Mouse (Mus musculus) megakaryocyte-erythroid progenitor cell, adult 5-6 weeks (primary cell): ENCODE measurements around the gene 2200002D01Rik. TPM values are rescaled to one million over a fixed set of nuclear protein-coding genes. Genes with fewer than 3 reads are reported as not detected.

ENCODE experiments used
- ATAC-seq: replicated peaks from 2 replicates; pipeline ENCODE4 v1.8.0; 2016; ENCODE audit warnings: mild to moderate bottlenecking, inconsistent platforms; ENCODE audit not compliant: severe bottlenecking, poor library complexity, low FRiP score, low TSS enrichment
- total RNA-seq, 2 experiments: library from RNA; stranded (forward) in 1 of 2; stranded (reverse) in 1 of 2; fragments of 200-1000, 215-1000 nt in 1 of 2; fragments of >200 nt in 1 of 2; fragmentation: Nextera tagmentation in 1 of 2; gene quantifications; 2 replicates each; pipeline ENCODE4 v1.2.3; 2014 to 2017

The 2200002D01Rik gene
- total RNA-seq, 2 experiments from 2014 or later: 0.98 TPM; not detected in 1

DNA sequence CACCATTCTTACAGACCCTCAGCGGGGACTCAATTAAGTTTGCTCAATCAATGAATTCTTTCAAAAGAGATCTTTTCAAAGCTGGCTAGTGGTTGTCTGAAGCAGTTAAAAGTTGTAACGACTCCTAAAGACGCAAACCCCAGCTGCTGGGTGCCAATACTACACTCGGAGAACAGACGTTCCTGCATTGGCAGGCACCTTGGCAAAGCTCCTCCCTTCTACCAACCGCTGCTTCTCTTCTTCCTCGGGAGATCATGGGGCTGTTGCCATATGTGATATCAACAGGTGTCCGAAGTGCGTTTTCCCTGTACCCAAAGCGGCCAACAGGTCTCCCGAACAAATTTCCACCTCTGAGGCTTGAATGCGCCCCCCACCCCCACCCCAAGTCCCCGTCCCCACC, 32.5 kb upstream of the 2200002D01Rik start:
- peak; percentile 67 for ATAC-seq

DNA sequence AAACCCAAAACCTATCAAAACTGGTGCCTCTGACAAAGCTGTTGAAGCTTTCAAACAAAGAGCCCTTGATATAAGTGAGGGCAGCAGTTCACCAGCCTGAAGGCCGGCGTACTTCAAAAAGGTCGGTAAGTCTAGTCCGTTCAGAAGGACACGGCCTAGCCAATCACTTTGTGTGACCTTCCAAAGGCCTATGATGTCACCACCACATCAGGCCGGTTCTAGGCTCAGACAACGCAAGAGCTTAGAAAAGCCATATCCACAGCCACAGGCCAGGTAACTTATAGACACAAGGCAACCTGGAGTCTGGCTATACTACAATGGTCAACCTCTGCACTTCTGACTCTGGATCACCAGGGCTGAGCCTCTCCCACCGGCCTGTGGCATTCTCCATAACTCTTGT, 31.7 kb upstream of the 2200002D01Rik start:
- ATAC-seq: no peak

DNA sequence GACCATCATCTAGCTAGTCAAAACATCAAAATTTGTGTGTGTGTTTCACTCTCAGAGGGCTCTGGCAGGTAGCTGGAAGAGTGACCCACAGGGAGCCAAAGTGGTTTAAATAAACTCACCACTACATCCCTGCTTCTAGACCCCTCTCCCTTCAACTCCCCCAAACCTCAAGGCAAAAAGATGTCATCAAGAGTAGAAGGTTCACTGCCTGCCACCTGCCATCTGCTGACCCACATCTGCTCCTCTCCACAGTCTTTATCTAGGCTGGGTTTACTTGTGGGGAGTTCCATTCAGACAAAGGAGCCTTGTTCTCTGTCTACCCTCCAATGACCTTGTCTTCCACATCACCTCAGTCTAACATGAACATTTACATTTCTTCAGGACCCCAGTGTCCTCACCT, 31.0 kb upstream of the 2200002D01Rik start:
- ATAC-seq: no peak

DNA sequence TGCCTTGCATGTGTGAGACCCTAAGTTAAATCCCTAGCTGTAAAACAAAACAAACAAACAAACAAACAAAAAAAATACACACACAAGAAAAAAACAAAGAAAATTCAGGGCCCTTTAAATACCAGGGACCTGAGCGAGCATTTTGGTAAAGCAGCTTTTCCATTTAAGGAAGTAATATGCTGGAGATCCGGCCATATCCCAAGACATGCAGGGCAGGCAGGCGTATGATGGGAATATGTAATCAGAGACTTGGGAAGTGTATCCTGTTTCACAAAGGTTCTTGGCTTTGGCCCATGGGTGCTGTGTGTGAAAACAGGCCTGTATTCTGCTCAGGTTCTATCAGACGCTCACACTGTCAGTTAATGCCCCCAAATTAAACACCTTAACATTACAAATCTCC, 29.2 kb upstream of the 2200002D01Rik start:
- no peak for ATAC-seq

DNA sequence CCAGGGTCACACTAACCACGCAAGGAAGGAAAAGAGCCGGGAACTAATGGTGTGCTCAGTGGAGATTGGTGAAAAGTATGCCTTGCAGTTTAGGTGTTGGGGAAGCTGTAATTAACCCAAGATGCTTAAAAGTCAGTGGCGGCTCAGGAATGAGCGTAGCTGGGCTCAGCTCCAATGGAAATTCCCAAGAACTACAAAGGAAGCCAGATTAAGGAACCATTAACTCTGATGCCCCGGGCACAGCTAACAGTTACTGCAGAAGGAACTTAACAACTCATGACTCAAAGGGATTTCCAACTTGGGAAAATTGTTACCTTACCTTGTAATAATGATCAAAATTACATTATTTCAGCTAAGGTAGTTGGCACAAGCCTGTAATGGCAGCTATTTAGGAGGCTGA, 28.4 kb upstream of the 2200002D01Rik start:
- ATAC-seq: no peak

DNA sequence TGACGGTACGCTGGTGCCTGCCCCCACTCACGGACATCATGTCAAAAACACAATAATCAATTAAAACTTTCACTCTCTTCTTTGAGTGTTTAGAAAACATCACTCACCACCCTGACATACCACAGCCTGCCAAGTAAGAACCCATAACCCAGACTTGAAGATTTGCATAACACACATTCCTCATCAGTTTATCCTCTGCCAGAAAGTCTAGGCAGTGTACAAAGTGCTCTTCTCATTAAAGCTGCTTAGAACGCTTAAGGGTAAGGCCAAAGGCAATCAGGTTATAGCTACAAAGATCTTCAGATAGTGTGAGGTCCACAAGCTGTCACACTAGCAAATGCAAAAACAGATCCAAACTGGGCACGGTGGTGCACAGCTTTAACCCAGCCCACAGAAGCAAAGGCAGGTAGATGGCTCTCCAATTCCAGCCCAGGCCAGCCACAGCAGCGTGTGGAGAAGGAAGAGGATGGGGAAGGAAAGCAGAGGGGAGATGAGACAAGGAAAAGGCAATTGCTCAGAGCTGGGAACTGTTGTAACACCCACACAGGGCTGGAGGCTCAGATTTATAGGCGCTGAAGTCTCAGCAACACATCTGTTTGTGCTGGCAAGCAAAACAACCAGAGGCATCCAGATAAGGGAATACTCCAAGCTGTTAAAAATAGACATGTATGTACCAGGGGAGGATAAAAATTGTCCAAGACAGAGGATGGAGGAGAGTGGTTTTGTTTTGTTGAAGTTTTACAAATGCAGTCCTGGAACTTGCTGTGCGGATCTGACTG, 23.6 kb upstream of the 2200002D01Rik start:
- peak; percentile 59; the same call in 1 of the 2 replicates for ATAC-seq

DNA sequence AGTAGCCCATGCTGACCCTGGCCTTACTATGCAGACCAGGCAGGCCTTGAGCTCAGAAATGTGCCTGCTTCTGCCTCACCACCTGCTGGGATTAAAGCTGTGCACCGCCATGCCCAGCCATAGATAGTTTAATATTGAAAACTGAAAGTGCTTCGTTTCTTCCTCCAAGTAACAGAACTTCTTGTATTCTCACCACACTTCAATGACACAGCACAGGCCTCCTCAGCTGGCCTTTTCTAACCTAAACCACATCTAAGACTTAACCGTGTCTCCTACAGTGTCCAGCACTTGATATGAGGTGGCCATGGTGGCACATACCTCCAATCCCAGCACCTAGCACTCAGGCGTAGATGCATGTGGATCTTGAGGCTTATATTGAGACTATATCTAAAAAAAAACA, 22.2 kb upstream of the 2200002D01Rik start:
- ATAC-seq: no peak

DNA sequence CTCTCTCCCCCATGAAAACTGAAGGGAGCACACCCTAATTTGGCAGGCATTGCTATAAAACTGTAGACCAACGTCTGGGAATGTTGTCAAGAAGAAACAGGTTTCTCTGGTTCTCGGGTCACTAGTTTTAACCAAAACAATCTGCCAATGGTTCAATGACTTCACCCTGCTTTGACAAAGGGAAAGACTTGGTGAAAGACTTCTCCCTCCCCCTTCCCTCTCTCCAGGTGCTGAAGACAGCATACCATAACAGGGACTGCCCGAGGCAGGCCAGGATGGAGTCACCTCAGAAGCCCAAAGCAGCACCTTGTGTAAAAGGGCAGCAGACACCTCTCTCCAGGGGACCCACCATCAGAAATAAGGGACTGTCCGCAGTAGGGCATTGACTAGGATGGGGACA, 18.7 kb upstream of the 2200002D01Rik start:
- no peak for ATAC-seq

DNA sequence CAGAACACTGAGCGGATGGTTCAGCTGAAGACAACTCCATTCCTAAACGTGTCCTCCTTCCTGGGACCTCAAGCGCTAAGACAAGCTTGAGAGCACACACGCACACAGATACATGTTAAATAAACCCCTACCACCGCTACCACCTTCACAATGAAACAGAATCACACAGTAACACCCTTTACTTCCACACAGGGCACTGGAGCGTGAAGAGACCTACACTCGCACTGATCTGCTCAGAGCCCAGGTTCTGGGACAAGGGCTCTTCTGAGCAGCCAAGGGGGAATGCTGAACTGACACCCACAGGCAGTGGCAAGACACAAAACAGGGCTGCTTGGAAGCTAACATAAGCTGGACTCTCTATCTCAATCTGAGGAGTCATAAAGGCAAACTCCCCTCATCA, 17.4 kb upstream of the 2200002D01Rik start:
- ATAC-seq: no peak

DNA sequence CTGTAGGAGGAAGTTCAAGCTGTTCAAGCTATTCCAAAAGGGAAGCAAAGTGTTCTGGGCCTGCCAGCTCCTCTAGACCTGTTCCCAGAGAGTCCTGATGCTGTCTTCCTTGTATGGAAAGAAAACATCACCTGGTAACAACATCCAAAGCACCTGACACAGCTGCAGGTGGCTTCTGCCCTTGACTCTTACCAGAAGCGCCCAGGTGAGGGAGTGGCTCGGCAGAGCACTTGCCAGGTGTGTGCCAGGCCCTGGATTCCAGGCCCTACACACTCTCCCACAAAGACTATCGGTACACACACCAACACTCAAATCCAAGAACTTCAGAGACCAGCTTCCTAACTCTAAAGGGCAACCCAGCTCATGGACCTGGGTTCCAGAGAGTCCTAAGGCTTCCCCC, 15.6 kb upstream of the 2200002D01Rik start:
- ATAC-seq: no peak

DNA sequence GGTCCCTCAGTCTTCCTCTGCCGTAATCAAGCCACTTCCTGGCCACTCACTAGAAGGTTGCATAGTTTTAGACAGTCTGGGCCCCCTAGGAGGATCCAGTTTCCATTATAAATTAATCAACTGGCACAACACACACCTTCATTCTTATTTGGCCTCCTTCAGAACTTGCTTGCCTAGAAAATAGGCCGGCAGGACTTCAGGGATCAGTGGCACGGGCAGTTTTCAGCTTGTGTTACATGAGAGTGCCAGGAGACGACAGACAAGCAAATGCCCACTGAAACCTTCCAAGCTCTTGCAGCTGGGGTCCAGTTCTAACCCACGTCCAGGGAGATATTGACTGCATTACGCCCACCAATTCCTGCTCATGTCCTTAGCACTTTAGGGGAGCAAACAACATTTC, 13.9 kb upstream of the 2200002D01Rik start:
- no peak for ATAC-seq

DNA sequence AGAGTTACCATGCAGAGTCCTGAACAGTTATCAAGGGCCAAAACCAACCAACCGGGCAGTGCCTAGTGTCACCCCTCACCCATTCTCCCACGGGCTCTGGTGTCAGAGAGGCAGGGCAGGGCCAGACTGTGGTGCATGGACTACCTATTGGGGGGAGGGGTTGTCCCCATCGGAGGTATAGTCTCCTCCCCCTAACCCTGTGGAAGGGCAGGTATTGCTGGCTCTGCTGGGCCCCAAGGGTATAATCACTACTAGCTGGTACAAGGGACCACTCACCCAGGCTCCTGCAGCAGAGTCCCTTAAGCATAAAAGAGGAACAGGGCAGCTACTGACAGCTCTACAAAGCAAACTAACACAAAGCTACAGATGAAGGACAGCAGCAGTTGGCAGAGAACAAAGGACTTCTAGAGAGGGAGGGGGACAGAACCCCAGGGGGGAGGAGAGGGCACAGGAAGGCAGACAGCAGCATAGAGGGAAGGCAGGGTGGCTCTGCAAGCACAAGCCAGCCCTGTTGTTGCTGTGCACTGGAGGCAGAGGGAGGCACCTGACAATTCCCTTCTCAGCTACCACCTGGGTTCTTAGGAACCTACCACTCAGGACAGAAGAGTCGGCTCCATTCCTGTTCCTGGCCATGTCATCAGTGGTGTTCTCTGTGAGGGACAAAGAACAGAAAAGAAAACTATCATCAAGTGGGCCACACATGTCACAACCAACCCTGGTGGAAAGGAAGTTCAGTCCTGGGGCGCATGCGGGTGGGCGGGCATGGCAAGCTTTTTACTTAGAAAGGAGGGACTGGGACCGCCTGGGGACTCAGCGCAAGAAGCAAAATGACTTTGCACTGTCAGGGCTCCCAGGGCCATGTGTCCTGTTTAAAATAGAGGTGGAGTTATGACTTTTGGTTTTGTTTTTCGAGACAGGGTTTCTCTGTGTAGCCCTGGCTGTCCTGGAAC, 11.8 kb upstream of the 2200002D01Rik start:
- no peak for ATAC-seq

DNA sequence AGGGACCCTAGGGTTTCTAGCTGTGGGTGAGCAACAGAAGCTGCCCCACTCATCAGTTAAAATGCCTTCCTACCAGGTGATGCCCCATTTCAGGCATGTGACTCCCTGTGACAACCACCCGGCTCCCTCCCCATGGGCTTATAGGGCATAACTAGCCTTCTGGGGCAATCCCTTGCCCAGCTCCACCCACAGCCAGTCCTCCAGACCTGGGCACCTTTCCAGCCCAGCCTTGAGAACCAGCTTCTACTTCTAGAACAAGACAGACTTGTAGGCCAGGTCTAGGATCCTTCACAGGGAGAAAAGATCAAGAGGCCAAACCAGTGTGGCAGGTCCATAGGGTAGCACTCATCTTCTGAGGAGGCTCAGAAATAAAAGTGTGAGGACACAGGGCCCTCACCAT, 9.1 kb upstream of the 2200002D01Rik start:
- no peak for ATAC-seq

DNA sequence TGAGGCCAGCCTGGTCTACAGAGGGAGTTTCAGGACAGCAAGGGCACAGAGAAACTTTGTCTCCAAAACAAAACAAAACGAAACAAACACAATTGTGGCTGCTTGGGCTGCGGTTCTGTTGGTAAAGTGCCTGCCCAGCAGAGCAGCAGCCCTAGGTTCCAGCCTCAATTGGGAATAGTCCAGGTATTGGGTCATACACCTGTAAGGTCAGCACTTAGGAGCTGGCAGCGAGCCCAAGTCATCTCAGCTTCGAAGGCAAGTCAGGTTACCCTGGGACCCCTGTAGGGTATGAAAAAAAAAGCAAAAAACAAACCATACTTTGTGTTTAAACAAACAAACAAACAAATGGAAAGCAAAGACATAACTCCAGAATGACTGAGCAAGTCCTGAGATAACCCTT, 7.6 kb upstream of the 2200002D01Rik start:
- no peak for ATAC-seq

DNA sequence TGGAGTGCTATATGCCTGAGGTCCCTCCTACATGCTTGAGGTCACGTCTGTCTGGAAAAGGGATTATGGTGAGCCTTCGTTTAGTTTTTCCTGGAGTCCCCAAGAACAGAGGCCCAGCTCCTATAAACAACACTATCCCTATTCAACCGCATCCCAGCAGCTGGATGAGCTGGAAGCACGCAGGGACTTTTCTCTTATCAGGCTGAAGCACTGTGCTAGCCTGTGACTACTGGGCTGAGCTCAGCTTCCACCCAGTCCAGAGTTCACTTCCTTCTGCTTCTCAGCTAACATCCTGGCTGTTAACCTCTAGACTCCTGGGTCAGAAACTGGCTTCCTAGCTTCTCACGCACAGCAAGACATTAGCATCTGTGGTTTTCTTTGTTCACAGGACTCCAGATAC, 5.6 kb upstream of the 2200002D01Rik start:
- ATAC-seq: no peak

DNA sequence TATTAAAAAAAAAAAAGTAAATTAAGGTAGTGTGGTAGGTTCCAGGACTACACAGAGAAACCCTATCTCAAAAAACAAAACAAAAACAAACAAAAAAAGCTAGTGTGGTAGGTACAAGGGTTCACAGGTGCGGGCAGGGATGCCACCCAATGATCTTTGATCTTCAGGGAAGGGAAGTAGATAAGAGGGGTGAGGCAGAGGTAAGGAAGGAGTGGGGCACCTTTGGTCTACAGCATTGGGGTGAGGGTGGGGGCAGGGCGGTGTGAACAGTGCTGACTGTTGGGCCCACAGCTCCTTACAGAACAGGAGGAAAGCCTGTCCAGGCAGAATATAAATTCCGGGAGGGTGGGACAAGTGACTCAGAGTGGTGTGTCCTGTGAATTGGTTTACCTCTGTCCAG, 2.9 kb upstream of the 2200002D01Rik start:
- ATAC-seq: no peak

DNA sequence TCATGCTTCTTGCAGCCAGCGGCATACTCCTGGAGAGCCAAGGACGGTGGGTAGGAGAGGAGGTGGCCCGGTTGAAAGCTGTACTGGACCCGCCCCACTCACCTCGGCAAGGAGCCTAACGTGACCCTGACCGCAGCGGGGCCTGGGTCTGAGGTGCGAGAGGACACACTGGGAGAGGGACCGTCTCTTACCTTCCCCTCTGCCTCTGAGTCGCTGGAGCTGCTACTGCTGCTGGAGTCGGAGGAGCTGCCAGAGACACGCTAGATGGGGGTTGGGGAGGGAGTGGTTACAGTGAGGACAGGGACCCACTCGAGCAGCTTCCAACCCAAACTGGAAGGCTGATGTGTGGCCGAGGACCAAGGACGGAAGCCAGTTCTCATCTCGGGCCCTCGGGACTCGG, 560 bp downstream of the 2200002D01Rik start:
- 0 out of 2 replicates have a peak, but pooled peaks have one; percentile 12 for ATAC-seq

DNA sequence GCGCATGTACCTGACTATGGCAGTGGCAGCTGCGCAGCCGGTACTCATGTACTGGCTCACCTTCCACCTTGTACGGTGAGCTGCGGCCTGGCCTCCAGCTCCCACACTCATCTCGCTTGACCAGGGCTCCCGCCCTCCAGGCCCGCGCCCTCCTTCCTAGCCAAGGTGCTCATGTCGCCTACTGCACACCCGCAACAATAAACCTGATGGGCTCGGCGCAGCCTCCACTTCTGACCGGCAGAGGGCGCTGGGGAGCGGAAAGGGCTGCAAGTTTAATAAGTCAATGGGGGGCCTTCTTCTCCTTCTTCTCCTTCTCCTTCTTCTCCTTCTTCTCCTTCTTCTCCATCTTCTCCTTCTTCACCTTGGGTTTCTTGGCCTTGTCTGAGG, 959 bp downstream of the 2200002D01Rik start:
- peak; percentile 43 for ATAC-seq

DNA sequence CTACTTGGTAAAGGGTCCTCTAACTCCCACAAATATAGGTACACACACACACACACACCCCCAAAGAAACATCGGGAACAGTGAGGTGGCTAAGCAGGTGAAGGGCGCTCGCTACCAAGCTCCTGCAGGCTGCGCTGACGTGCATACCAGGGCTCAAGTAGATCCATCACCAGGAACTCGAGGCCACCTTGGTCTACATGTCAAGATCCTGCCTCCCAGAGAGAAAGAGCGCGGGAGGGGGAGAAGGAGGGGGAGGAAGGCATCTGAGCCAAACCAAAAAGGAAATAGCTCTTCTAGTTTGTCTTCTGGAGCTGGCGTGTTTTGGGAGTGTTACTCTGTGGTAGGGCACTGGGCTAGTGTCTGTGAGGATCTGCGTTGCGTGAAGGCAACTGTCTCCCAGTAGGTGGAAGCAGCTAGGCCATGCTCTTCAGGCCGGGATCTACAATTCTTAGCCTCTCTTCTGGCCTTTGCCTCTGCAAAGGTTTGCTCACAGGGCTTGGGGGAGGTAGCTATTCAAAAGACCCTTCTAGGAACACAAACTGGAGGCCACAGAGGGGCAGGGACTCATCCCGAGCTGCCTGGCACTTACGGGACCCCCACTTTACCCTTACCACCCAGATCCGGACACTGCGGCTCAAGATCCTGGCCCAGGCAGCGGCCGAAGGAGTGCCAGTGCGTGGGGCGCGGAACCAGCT, 1.5 kb downstream of the 2200002D01Rik start:
- ATAC-seq: no peak

DNA sequence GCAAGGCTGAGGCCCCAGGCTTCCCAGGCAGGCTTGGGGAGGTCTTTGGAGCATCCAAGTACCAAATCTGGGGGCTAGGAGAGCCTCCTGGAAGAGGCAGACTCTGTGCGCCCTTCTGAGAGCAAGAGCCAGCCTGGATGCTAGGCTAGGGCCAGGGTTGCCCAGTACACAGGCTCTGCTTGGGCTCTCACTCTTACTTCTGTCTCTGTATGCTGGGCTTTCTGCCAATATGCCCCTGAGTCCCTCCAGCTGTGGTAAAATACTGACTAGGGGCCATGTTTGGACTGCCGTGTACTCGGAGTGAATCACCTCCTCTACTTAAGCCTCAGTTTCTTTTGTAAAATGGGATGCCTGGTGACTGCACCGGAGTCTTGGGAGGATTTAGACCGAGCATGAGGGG, 2.3 kb downstream of the 2200002D01Rik start:
- no peak for ATAC-seq
